Comparison of ENCODE assay signal across 21 mouse cellular contexts in genomic region chr2:179380444-179380705, GRCm38 (mm10).
A peak's percentile ranks its signal among the peaks of the same experiment; 100 is the strongest.
DNase-seq lines count a peak whose midpoint lies in the region; ATAC-seq and TF ChIP-seq lines count a peak whose summit lies in the region.
"Had no signal": no experiment of that assay in that cellular context is flagged by ENCODE, and none has a peak within 500 bp of the region (broad histone marks: within the 10 kb centered on the region; RNA-seq: fewer than 3 reads in every experiment).

No protein-coding gene starts in this region.

- DNase-seq in lung, postnatal 0 days (ENCODE audit: low spot score) = peak; percentile 9
- DNase-seq in lung, adult 2 months = no peak
- no peak for DNase-seq in heart, adult 8-10 months (ENCODE audit: low spot score)
- DNase-seq: adrenal gland, adult 2 months; cerebellum, adult 8-10 months; gastrocnemius, postnatal 14 days; heart, adult 18-20 months; kidney, postnatal 25 days; layer of hippocampus, adult 9-11 months; right cerebral cortex, postnatal 4 days; thymus, adult 2 months had no signal

- no peak for TF ChIP-seq CTCF in lung, postnatal 0 days (IDR thresholded peaks at IDR 0.05)
- no peak for TF ChIP-seq CTCF in lung, adult 2 months (IDR thresholded peaks at IDR 0.05; ENCODE audit: insufficient read depth, low read length)

- H3K4me2 ChIP-seq in hindbrain, embryonic 15.5 days = no peak overlapping the region
- H3K4me2 ChIP-seq in hindbrain, embryonic 16.5 days (ENCODE audit: low read length) = no peak overlapping the region
- no peak overlapping the region for H3K4me2 ChIP-seq in lung, postnatal 0 days (replicated peaks; ENCODE audit: low read depth, low read length)
- H3K4me2 ChIP-seq in limb, embryonic 13.5 days (replicated peaks) = peak overlapping the region; percentile 42
- no peak overlapping the region for H3K4me2 ChIP-seq in midbrain, embryonic 15.5 days
- H3K4me2 ChIP-seq: forebrain, embryonic 13.5 days; heart, embryonic 15.5 days; liver, embryonic 15.5 days had no signal

- H3K4me3 ChIP-seq in hindbrain, embryonic 15.5 days = no peak overlapping the region
- H3K4me3 ChIP-seq in hindbrain, embryonic 16.5 days (ENCODE audit: low read length) = no peak overlapping the region
- H3K4me3 ChIP-seq in lung, postnatal 0 days (ENCODE audit: low read depth, low read length) = no peak overlapping the region
- no peak overlapping the region for H3K4me3 ChIP-seq in lung, adult 2 months (replicated peaks; ENCODE audit: extremely low read depth, low read depth, low read length)
- no peak overlapping the region for H3K4me3 ChIP-seq in limb, embryonic 13.5 days
- no peak overlapping the region for H3K4me3 ChIP-seq in midbrain, embryonic 15.5 days
- H3K4me3 ChIP-seq: erythroblast, embryonic 14.5 days; forebrain, embryonic 13.5 days; heart, embryonic 15.5 days; left cerebral cortex, adult 2 months; liver, embryonic 15.5 days had no signal

- TF ChIP-seq POLR2A in lung, adult 2 months (IDR thresholded peaks at IDR 0.05; ENCODE audit: borderline replicate concordance, extremely low read depth, low read depth, low read length) = no peak

- no peak for ATAC-seq in hindbrain, embryonic 15.5 days (ENCODE audit: low FRiP score, low read depth)
- no peak for ATAC-seq in hindbrain, embryonic 16.5 days
- ATAC-seq in lung, postnatal 0 days = no peak
- no peak for ATAC-seq in limb, embryonic 13.5 days (ENCODE audit: low FRiP score, low read depth)
- ATAC-seq in midbrain, embryonic 15.5 days (replicated peaks) = no peak
- ATAC-seq: intestine, embryonic 16.5 days had no signal

- peak overlapping the region; percentile 71; the same call in 1 of the 2 replicates for H3K27ac ChIP-seq in hindbrain, embryonic 15.5 days (replicated peaks)
- no peak overlapping the region for H3K27ac ChIP-seq in hindbrain, embryonic 16.5 days (ENCODE audit: low read depth, low read length)
- no peak overlapping the region for H3K27ac ChIP-seq in lung, postnatal 0 days (ENCODE audit: low read length)
- peak overlapping the region; percentile 55; the same call in 1 of the 2 replicates for H3K27ac ChIP-seq in limb, embryonic 13.5 days
- peak overlapping the region; percentile 69 for H3K27ac ChIP-seq in midbrain, embryonic 15.5 days
- H3K27ac ChIP-seq: heart, embryonic 15.5 days; left cerebral cortex, adult 2 months; liver, embryonic 15.5 days had no signal

- H3K36me3 ChIP-seq in hindbrain, embryonic 15.5 days = no peaks in the 10 kb centered on the region
- H3K36me3 ChIP-seq in hindbrain, embryonic 16.5 days (ENCODE audit: control insufficient read depth, insufficient read depth, low read length) = no peaks in the 10 kb centered on the region
- H3K36me3 ChIP-seq in lung, postnatal 0 days (ENCODE audit: insufficient read depth, low read length) = no peaks in the 10 kb centered on the region
- no peaks in the 10 kb centered on the region for H3K36me3 ChIP-seq in limb, embryonic 13.5 days
- no peaks in the 10 kb centered on the region for H3K36me3 ChIP-seq in midbrain, embryonic 15.5 days (replicated peaks)
- H3K36me3 ChIP-seq: heart, embryonic 15.5 days; liver, embryonic 15.5 days had no signal

- no peak for TF ChIP-seq EP300 in lung, postnatal 0 days (IDR thresholded peaks at IDR 0.05)

- no peak overlapping the region for H3K9ac ChIP-seq in hindbrain, embryonic 15.5 days
- no peak overlapping the region for H3K9ac ChIP-seq in hindbrain, embryonic 16.5 days (ENCODE audit: low read depth, low read length)
- H3K9ac ChIP-seq in lung, postnatal 0 days (replicated peaks; ENCODE audit: low read depth) = no peak overlapping the region
- H3K9ac ChIP-seq in limb, embryonic 13.5 days = no peak overlapping the region
- H3K9ac ChIP-seq in midbrain, embryonic 15.5 days = no peak overlapping the region
- H3K9ac ChIP-seq: forebrain, embryonic 13.5 days; heart, embryonic 15.5 days; liver, embryonic 15.5 days had no signal

- no peaks in the 10 kb centered on the region for H3K9me3 ChIP-seq in hindbrain, embryonic 15.5 days
- no peaks in the 10 kb centered on the region for H3K9me3 ChIP-seq in hindbrain, embryonic 16.5 days (ENCODE audit: control insufficient read depth, low read length)
- no peaks in the 10 kb centered on the region for H3K9me3 ChIP-seq in lung, postnatal 0 days (ENCODE audit: low read length)
- H3K9me3 ChIP-seq in limb, embryonic 13.5 days = no peaks in the 10 kb centered on the region
- H3K9me3 ChIP-seq in midbrain, embryonic 15.5 days = no peaks in the 10 kb centered on the region
- H3K9me3 ChIP-seq: forebrain, embryonic 13.5 days; heart, embryonic 15.5 days; liver, embryonic 15.5 days had no signal

- 63% methylated on average over 4 of the region's 4 CpGs for WGBS in hindbrain, embryonic 15.5 days
- WGBS in hindbrain, embryonic 16.5 days = 67% methylated on average over 4 of the region's 4 CpGs
- 39% methylated on average over 4 of the region's 4 CpGs for WGBS in lung, postnatal 0 days
- WGBS in lung, adult 2 months = 33% methylated on average over 4 of the region's 4 CpGs
- 29% methylated on average over 4 of the region's 4 CpGs for WGBS in limb, embryonic 13.5 days
- WGBS in midbrain, embryonic 15.5 days = 70% methylated on average over 4 of the region's 4 CpGs

- H3K4me1 ChIP-seq in hindbrain, embryonic 15.5 days (replicated peaks) = peaks cover 17% of the 10 kb centered on the region
- peaks cover 7% of the 10 kb centered on the region for H3K4me1 ChIP-seq in hindbrain, embryonic 16.5 days (ENCODE audit: control insufficient read depth, insufficient read depth, low read depth, low read length)
- H3K4me1 ChIP-seq in lung, postnatal 0 days (ENCODE audit: insufficient read depth, low read depth, low read length) = no peaks in the 10 kb centered on the region
- H3K4me1 ChIP-seq in lung, adult 2 months (ENCODE audit: control insufficient read depth, insufficient read depth, low read length) = no peaks in the 10 kb centered on the region
- H3K4me1 ChIP-seq in limb, embryonic 13.5 days = peaks cover 27% of the 10 kb centered on the region
- peaks cover 19% of the 10 kb centered on the region for H3K4me1 ChIP-seq in midbrain, embryonic 15.5 days
- H3K4me1 ChIP-seq: heart, embryonic 15.5 days; liver, embryonic 15.5 days had no signal

- H3K27me3 ChIP-seq in hindbrain, embryonic 15.5 days = no peaks in the 10 kb centered on the region
- no peaks in the 10 kb centered on the region for H3K27me3 ChIP-seq in hindbrain, embryonic 16.5 days (replicated peaks; ENCODE audit: control insufficient read depth, insufficient read depth, low read length)
- H3K27me3 ChIP-seq in lung, postnatal 0 days (replicated peaks; ENCODE audit: insufficient read depth, low read length) = no peaks in the 10 kb centered on the region
- H3K27me3 ChIP-seq in limb, embryonic 13.5 days = no peaks in the 10 kb centered on the region
- no peaks in the 10 kb centered on the region for H3K27me3 ChIP-seq in midbrain, embryonic 15.5 days (replicated peaks)
- H3K27me3 ChIP-seq: forebrain, embryonic 13.5 days; heart, embryonic 15.5 days; liver, embryonic 15.5 days had no signal

Comparison
In these comparisons a context has a peak if more than half of its experiments do, and no peak if none do; other contexts are left out.
1. H3K27ac ChIP-seq: peak in hindbrain, embryonic 15.5 days (single experiment), limb, embryonic 13.5 days (single experiment) and midbrain, embryonic 15.5 days (single experiment); none in hindbrain, embryonic 16.5 days (single experiment) and lung, postnatal 0 days (single experiment).